Mouse (Mus musculus): ENCODE data around the gene Tifa. TPM values are rescaled to one million over a fixed set of nuclear protein-coding genes. Genes with fewer than 3 reads are reported as not detected.
"Not testable (repeated sequence)": the region's sequence is repeated elsewhere in the genome, so short reads cannot be mapped to it uniquely, and the experiment has no call there.

Gene Tifa
- polyA plus RNA-seq, 1 experiment, result not detected

GRCm38 (mm10) chr3:127780021-127780644 is 9.5 kb upstream of the Tifa start, which contains the start of gene Alpk1:
Gene Alpk1 (minus strand): TSS chr3:127780527.
- WGBS, result 3% methylated on average over 24 of the region's 24 CpGs
- TF ChIP-seq POLR2A (IDR thresholded peaks at IDR 0.05; ENCODE audit: insufficient read depth, low read depth, low read length), result no peak
- H3K4me1 ChIP-seq (ENCODE audit: control insufficient read depth, insufficient read depth, low read length), result peaks cover 4% of the 10 kb centered on the region; the same call in 1 of the 2 replicates
- no peak within 1 kb of the TSS for H3K27ac ChIP-seq (ENCODE audit: insufficient read depth, low read depth, low read length)
- peak within 1 kb of the TSS; percentile 37 for H3K4me3 ChIP-seq (ENCODE audit: insufficient read depth, low read depth, low read length)

- Histone ChIP-seq H3K4me3 (ENCODE audit: insufficient read depth, low read depth, low read length) (no peak overlapping the region), H3K27ac (ENCODE audit: insufficient read depth, low read depth, low read length) (no peak overlapping the region), H3K4me1 (ENCODE audit: control insufficient read depth, insufficient read depth, low read length) (peaks cover 4% of the 10 kb centered on the region; the same call in 1 of the 2 replicates)
- no peak for TF ChIP-seq POLR2A (IDR thresholded peaks at IDR 0.05; ENCODE audit: insufficient read depth, low read depth, low read length)
- no peak for TF ChIP-seq CTCF (IDR thresholded peaks at IDR 0.05; ENCODE audit: insufficient read depth, low read depth, low read length)
- WGBS, result 93% methylated on average over 9 of the region's 9 CpGs
Measured at GRCm38 (mm10) chr3:127780921-127781320, 8.7 kb upstream of the Tifa start.

- TF ChIP-seq POLR2A (IDR thresholded peaks at IDR 0.05; ENCODE audit: insufficient read depth, low read depth, low read length) (no peak), CTCF (IDR thresholded peaks at IDR 0.05; ENCODE audit: insufficient read depth, low read depth, low read length) (no peak)
- 87% methylated on average over 6 of the region's 6 CpGs for WGBS
- Histone ChIP-seq H3K27ac (ENCODE audit: insufficient read depth, low read depth, low read length) (no peak overlapping the region), H3K4me3 (ENCODE audit: insufficient read depth, low read depth, low read length) (no peak overlapping the region), H3K4me1 (ENCODE audit: control insufficient read depth, insufficient read depth, low read length) (peaks cover 4% of the 10 kb centered on the region; the same call in 1 of the 2 replicates)
Measured at GRCm38 (mm10) chr3:127782921-127783320, 6.7 kb upstream of the Tifa start.

GRCm38 (mm10) chr3:127783680-127784079 is 5.9 kb upstream of the Tifa start:
- H3K27ac ChIP-seq (ENCODE audit: insufficient read depth, low read depth, low read length); H3K4me3 ChIP-seq (ENCODE audit: insufficient read depth, low read depth, low read length); H3K4me1 ChIP-seq (ENCODE audit: control insufficient read depth, insufficient read depth, low read length): not testable (repeated sequence)
- 98% methylated on average over 8 of the region's 8 CpGs for WGBS

- no peak overlapping the region for H3K27ac ChIP-seq (ENCODE audit: insufficient read depth, low read depth, low read length)
- no peak overlapping the region for H3K4me3 ChIP-seq (ENCODE audit: insufficient read depth, low read depth, low read length)
- peaks cover 15% of the 10 kb centered on the region for H3K4me1 ChIP-seq (ENCODE audit: control insufficient read depth, insufficient read depth, low read length)
- TF ChIP-seq POLR2A (IDR thresholded peaks at IDR 0.05; ENCODE audit: insufficient read depth, low read depth, low read length) (no peak), CTCF (IDR thresholded peaks at IDR 0.05; ENCODE audit: insufficient read depth, low read depth, low read length) (no peak)
Measured at GRCm38 (mm10) chr3:127787032-127787431, 2.6 kb upstream of the Tifa start.

GRCm38 (mm10) chr3:127788038-127788437 is 1.6 kb upstream of the Tifa start:
- 85% methylated on average over 7 of the region's 7 CpGs for WGBS
- no peak for TF ChIP-seq CTCF (IDR thresholded peaks at IDR 0.05; ENCODE audit: insufficient read depth, low read depth, low read length)
- no peak for TF ChIP-seq POLR2A (IDR thresholded peaks at IDR 0.05; ENCODE audit: insufficient read depth, low read depth, low read length)
- Histone ChIP-seq H3K4me3 (ENCODE audit: insufficient read depth, low read depth, low read length) (no peak overlapping the region), H3K4me1 (ENCODE audit: control insufficient read depth, insufficient read depth, low read length) (peaks cover 15% of the 10 kb centered on the region), H3K27ac (ENCODE audit: insufficient read depth, low read depth, low read length) (no peak overlapping the region)

GRCm38 (mm10) chr3:127788919-127789318 is 686 bp upstream of the Tifa start:
- Histone ChIP-seq H3K4me3 (ENCODE audit: insufficient read depth, low read depth, low read length) (no peak overlapping the region), H3K4me1 (ENCODE audit: control insufficient read depth, insufficient read depth, low read length) (peaks cover 15% of the 10 kb centered on the region), H3K27ac (ENCODE audit: insufficient read depth, low read depth, low read length) (no peak overlapping the region)
- TF ChIP-seq POLR2A (IDR thresholded peaks at IDR 0.05; ENCODE audit: insufficient read depth, low read depth, low read length), result no peak
- no peak for TF ChIP-seq CTCF (IDR thresholded peaks at IDR 0.05; ENCODE audit: insufficient read depth, low read depth, low read length)
- 56% methylated on average over 8 of the region's 8 CpGs for WGBS

GRCm38 (mm10) chr3:127790234-127791055 is 840 bp downstream of the Tifa start:
- Histone ChIP-seq H3K27ac (ENCODE audit: insufficient read depth, low read depth, low read length) (no peak overlapping the region), H3K4me3 (ENCODE audit: insufficient read depth, low read depth, low read length) (peak overlapping the region; percentile 53), H3K4me1 (ENCODE audit: control insufficient read depth, insufficient read depth, low read length) (peaks cover 15% of the 10 kb centered on the region)
- no peak for TF ChIP-seq POLR2A (IDR thresholded peaks at IDR 0.05; ENCODE audit: insufficient read depth, low read depth, low read length)
- TF ChIP-seq CTCF (IDR thresholded peaks at IDR 0.05; ENCODE audit: insufficient read depth, low read depth, low read length), result no peak
- under 1% methylated on average over 34 of the region's 36 CpGs for WGBS

- H3K4me1 ChIP-seq (ENCODE audit: control insufficient read depth, insufficient read depth, low read length), result peaks cover 15% of the 10 kb centered on the region
- peak overlapping the region; percentile 42 for H3K4me3 ChIP-seq (ENCODE audit: insufficient read depth, low read depth, low read length)
- TF ChIP-seq CTCF (IDR thresholded peaks at IDR 0.05; ENCODE audit: insufficient read depth, low read depth, low read length), result no peak
- no peak for TF ChIP-seq POLR2A (IDR thresholded peaks at IDR 0.05; ENCODE audit: insufficient read depth, low read depth, low read length)
- 6% methylated on average over 15 of the region's 15 CpGs for WGBS
- H3K27ac ChIP-seq (ENCODE audit: insufficient read depth, low read depth, low read length), result no peak overlapping the region
Measured at GRCm38 (mm10) chr3:127791056-127791483, 1.5 kb downstream of the Tifa start.
